Comparison of ENCODE assay signal across 23 mouse cellular contexts in genomic region chr4:130186450-130186849, GRCm38 (mm10). TPM values are rescaled to one million over a fixed set of nuclear protein-coding genes. Genes with fewer than 3 reads are reported as not detected.
DNase-seq lines count a peak whose midpoint lies in the region; ATAC-seq and TF ChIP-seq lines count a peak whose summit lies in the region.
"Had no signal": no experiment of that assay in that cellular context is flagged by ENCODE, and none has a peak within 500 bp of the region (broad histone marks: within the 10 kb centered on the region; RNA-seq: fewer than 3 reads in every experiment).

No protein-coding gene starts in this region.

- no peak overlapping the region for H3K27ac ChIP-seq in forebrain, postnatal 0 days (ENCODE audit: low read depth, low read length)
- no peak overlapping the region for H3K27ac ChIP-seq in forebrain, embryonic 14.5 days (ENCODE audit: low read depth, low read length)
- H3K27ac ChIP-seq in heart, adult 2 months, result no peak overlapping the region

- 46% methylated on average over 9 of the region's 9 CpGs for WGBS in forebrain, postnatal 0 days
- 58% methylated on average over 9 of the region's 9 CpGs for WGBS in forebrain, embryonic 14.5 days
- WGBS in heart, adult 2 months, result 83% methylated on average over 9 of the region's 9 CpGs

- no peaks in the 10 kb centered on the region for H3K4me1 ChIP-seq in forebrain, postnatal 0 days (ENCODE audit: insufficient read depth)
- H3K4me1 ChIP-seq in forebrain, embryonic 14.5 days (ENCODE audit: control insufficient read depth, insufficient read depth, low read length), result no peaks in the 10 kb centered on the region
- peaks cover 5% of the 10 kb centered on the region for H3K4me1 ChIP-seq in heart, adult 2 months (ENCODE audit: control insufficient read depth, insufficient read depth, low read length)

- no peaks in the 10 kb centered on the region for H3K9me3 ChIP-seq in forebrain, postnatal 0 days (ENCODE audit: low read length)
- no peaks in the 10 kb centered on the region for H3K9me3 ChIP-seq in forebrain, embryonic 14.5 days (replicated peaks; ENCODE audit: control insufficient read depth, low read length)
- H3K9me3 ChIP-seq: G1E had no signal

- H3K36me3 ChIP-seq in forebrain, postnatal 0 days (ENCODE audit: insufficient read depth), result no peaks in the 10 kb centered on the region
- no peaks in the 10 kb centered on the region for H3K36me3 ChIP-seq in forebrain, embryonic 14.5 days (ENCODE audit: control insufficient read depth, insufficient read depth, low read length)
- no peaks in the 10 kb centered on the region for H3K36me3 ChIP-seq in heart, adult 2 months (ENCODE audit: control insufficient read depth, insufficient read depth, low read length)
- H3K36me3 ChIP-seq: G1E had no signal

- H3K27me3 ChIP-seq in forebrain, postnatal 0 days (ENCODE audit: insufficient read depth, low read length), result no peaks in the 10 kb centered on the region
- no peaks in the 10 kb centered on the region for H3K27me3 ChIP-seq in forebrain, embryonic 14.5 days (replicated peaks; ENCODE audit: control insufficient read depth, insufficient read depth, low read length)
- H3K27me3 ChIP-seq in heart, adult 2 months (ENCODE audit: control insufficient read depth, insufficient read depth, low read length), result no peaks in the 10 kb centered on the region
- H3K27me3 ChIP-seq: Patski had no signal

- peak; percentile 60 for DNase-seq in forebrain, postnatal 0 days
- no peak for DNase-seq in forebrain, embryonic 14.5 days (ENCODE audit: low spot score)
- peak; percentile 73 for DNase-seq in heart, adult 11 months
- no peak for DNase-seq in heart, adult 2 months
- DNase-seq: adrenal gland, adult 2 months; adrenal gland, adult 8-10 months; adrenal gland, postnatal 10 days; adrenal gland, postnatal 14 days; adrenal gland, postnatal 25 days; adrenal gland, postnatal 36 days; B cell, adult 2 months; cerebellum, adult 11 months; cerebellum, adult 11-12 months; cerebellum, adult 18-20 months had no signal

- no peak overlapping the region for H3K4me3 ChIP-seq in forebrain, postnatal 0 days (ENCODE audit: low read depth, low read length)
- H3K4me3 ChIP-seq in forebrain, embryonic 14.5 days (ENCODE audit: low read depth, low read length), result no peak overlapping the region
- no peak overlapping the region for H3K4me3 ChIP-seq in heart, adult 2 months

- intact Hi-C loops in heart, adult 2 months (cut with DNase I), result no loop called here

- no peak overlapping the region for H3K4me2 ChIP-seq in forebrain, postnatal 0 days (ENCODE audit: low read depth)
- H3K4me2 ChIP-seq in forebrain, embryonic 14.5 days (ENCODE audit: low read length), result no peak overlapping the region

- H3K9ac ChIP-seq in forebrain, postnatal 0 days, result no peak overlapping the region
- no peak overlapping the region for H3K9ac ChIP-seq in forebrain, embryonic 14.5 days (ENCODE audit: low read length)
- H3K9ac ChIP-seq in heart, adult 2 months (ENCODE audit: low read depth, low read length), result no peak overlapping the region

- TF ChIP-seq EP300 in heart, adult 2 months (IDR thresholded peaks at IDR 0.05; ENCODE audit: insufficient read depth, low read depth, low read length), result no peak

- no peak for TF ChIP-seq CTCF in forebrain, postnatal 0 days (IDR thresholded peaks at IDR 0.05; ENCODE audit: low read depth)
- TF ChIP-seq CTCF in heart, adult 2 months (IDR thresholded peaks at IDR 0.05), result no peak

- TF ChIP-seq POLR2A in heart, adult 2 months (IDR thresholded peaks at IDR 0.05; ENCODE audit: insufficient read depth, low read depth, low read length), result no peak

- no peaks in the 10 kb centered on the region for H3K79me2 ChIP-seq in heart, adult 2 months (replicated peaks; ENCODE audit: control insufficient read depth, insufficient read depth, low read length)

- ATAC-seq in forebrain, postnatal 0 days, result peak; percentile 58
- ATAC-seq in forebrain, embryonic 14.5 days, result no peak
- ATAC-seq: activated CD4-positive, CD25-positive, alpha-beta regulatory T cell, adult 4 months; CD4-positive, CD25-positive, alpha-beta regulatory T cell, adult 4 months; Patski had no signal

RNA-seq across cellular contexts. Expression of gene Tinagl1, which starts 11.5 kb away (rescaled TPM):
- 3.5 and 6.7 TPM in 2 replicates for total RNA-seq in forebrain, postnatal 0 days (2014; rRNA removed)
- polyA plus RNA-seq in forebrain, postnatal 0 days (2015; fragmentation: Nextera tagmentation; extraction: Ambion mirVana), result 3.5 and 4.5 TPM in 2 replicates
- polyA plus RNA-seq in forebrain, embryonic 14.5 days (2014; fragmentation: Nextera tagmentation; extraction: Ambion mirVana), result 2.7 and 4.0 TPM in 2 replicates
- 10 to 100 TPM; 56.4 to 68.6 TPM for total RNA-seq in heart, adult 2 months (2021)
- polyA plus RNA-seq in heart, adult 2 months (2012; rRNA removed), result 61.9 and 84.0 TPM in 2 replicates
- total RNA-seq: CH12.LX had no signal
- polyA plus RNA-seq: activated CD4-positive, CD25-positive, alpha-beta regulatory T cell, adult 4 months; CD4-positive, CD25-positive, alpha-beta regulatory T cell, adult 4 months had no signal

RNA-seq across cellular contexts. Expression of gene Gm853, which starts 35.8 kb away (rescaled TPM):
- total RNA-seq in forebrain, postnatal 0 days (2014; rRNA removed), result 0.08 TPM in 1 of 2 replicates, not detected in the other
- polyA plus RNA-seq in forebrain, postnatal 0 days (2015; fragmentation: Nextera tagmentation; extraction: Ambion mirVana), result 0.08 and 0.28 TPM in 2 replicates
- polyA plus RNA-seq in forebrain, embryonic 14.5 days (2014; fragmentation: Nextera tagmentation; extraction: Ambion mirVana), result 0.11 and 0.89 TPM in 2 replicates
- total RNA-seq in heart, adult 2 months (2021), result not detected
- not detected in 2 replicates for polyA plus RNA-seq in heart, adult 2 months (2012; rRNA removed)
- total RNA-seq: adrenal gland, adult 18-20 months; adrenal gland, adult 2 months; adrenal gland, adult 8-10 months; adrenal gland, postnatal 10 days; adrenal gland, postnatal 14 days; adrenal gland, postnatal 25 days; adrenal gland, postnatal 36 days; adrenal gland, postnatal 4 days; CH12.LX; MEL had no signal
- polyA plus RNA-seq: activated CD4-positive, CD25-positive, alpha-beta regulatory T cell, adult 4 months; adrenal gland, adult 2 months; C2C12; CD4-positive, CD25-positive, alpha-beta regulatory T cell, adult 4 months; G1E had no signal

RNA-seq across cellular contexts. Expression of gene Hcrtr1, which starts 47.3 kb away (rescaled TPM):
- total RNA-seq in forebrain, postnatal 0 days (2014; rRNA removed), result 2.4 and 5.0 TPM in 2 replicates
- 1.6 and 2.5 TPM in 2 replicates for polyA plus RNA-seq in forebrain, postnatal 0 days (2015; fragmentation: Nextera tagmentation; extraction: Ambion mirVana)
- polyA plus RNA-seq in forebrain, embryonic 14.5 days (2014; fragmentation: Nextera tagmentation; extraction: Ambion mirVana), result 0.13 and 0.48 TPM in 2 replicates
- not detected for total RNA-seq in heart, adult 2 months (2021)
- polyA plus RNA-seq in heart, adult 2 months (2012; rRNA removed), result 0.23 and 0.27 TPM in 2 replicates
- total RNA-seq: CH12.LX, G1E, MEL had no signal
- polyA plus RNA-seq: activated CD4-positive, CD25-positive, alpha-beta regulatory T cell, adult 4 months; C2C12; CD4-positive, CD25-positive, alpha-beta regulatory T cell, adult 4 months; G1E had no signal

Comparison
In these comparisons a context has a peak if more than half of its experiments do, and no peak if none do; other contexts are left out.
1. DNase-seq: peak in forebrain, postnatal 0 days (single experiment) and heart, adult 11 months (single experiment); none in forebrain, embryonic 14.5 days (single experiment) and heart, adult 2 months (0 of 2).
2. RNA of gene Tinagl1, which starts 11.5 kb away (polyA plus RNA-seq): 61.9 to 84.0 TPM in heart, adult 2 months; 3.5 to 4.5 TPM in forebrain, postnatal 0 days and 2.7 to 4.0 TPM in forebrain, embryonic 14.5 days; every median in the first group is over 10 times any median in the second.